Mouse (Mus musculus): ENCODE results near the gene Shkbp1.

Gene Shkbp1

GRCm38 (mm10) chr7:27366082-27366844 lies 10.4 kb upstream of the Shkbp1 start:
- peak; percentile 69 to 72 for DNase-seq (ENCODE audit: low spot score in 2 of 2)

GRCm38 (mm10) chr7:27364379-27364778 lies 8.6 kb upstream of the Shkbp1 start:
- DNase-seq (ENCODE audit: low spot score in 2 of 2), result no peak

GRCm38 (mm10) chr7:27361283-27361946 lies 5.6 kb upstream of the Shkbp1 start:
- DNase-seq (ENCODE audit: low spot score in 2 of 2), result peak; percentile 97 to 99

GRCm38 (mm10) chr7:27360749-27361148 lies 4.9 kb upstream of the Shkbp1 start:
- no peak for DNase-seq (ENCODE audit: low spot score in 2 of 2)

- no peak for DNase-seq (ENCODE audit: low spot score in 2 of 2)
These were observed 4.0 kb upstream of the Shkbp1 start for GRCm38 (mm10) chr7:27359706-27360358.

- no peak for DNase-seq (ENCODE audit: low spot score in 2 of 2)
These were observed 3.3 kb upstream of the Shkbp1 start for GRCm38 (mm10) chr7:27359162-27359561.

- no peak for DNase-seq (ENCODE audit: low spot score in 2 of 2)
These were observed 1.8 kb upstream of the Shkbp1 start for GRCm38 (mm10) chr7:27357595-27357978.

GRCm38 (mm10) chr7:27356861-27357594 lies 1.2 kb upstream of the Shkbp1 start, which contains the start of gene Gm20479:
Gm20479 (minus strand) TSS chr7:27357419.
- no peak for DNase-seq (ENCODE audit: low spot score in 2 of 2)

GRCm38 (mm10) chr7:27356248-27356647 lies 429 bp upstream of the Shkbp1 start:
- no peak for DNase-seq (ENCODE audit: low spot score in 2 of 2)

- DNase-seq (ENCODE audit: low spot score in 2 of 2), result no peak
These were observed 558 bp downstream of the Shkbp1 start for GRCm38 (mm10) chr7:27355261-27355660.

GRCm38 (mm10) chr7:27354783-27355182 lies 1.0 kb downstream of the Shkbp1 start:
- no peak for DNase-seq (ENCODE audit: low spot score in 2 of 2)

- DNase-seq (ENCODE audit: low spot score in 2 of 2), result no peak
These were observed 1.7 kb downstream of the Shkbp1 start for GRCm38 (mm10) chr7:27354144-27354543.

- no peak for DNase-seq (ENCODE audit: low spot score in 2 of 2)
These were observed 10.4 kb downstream of the Shkbp1 start for GRCm38 (mm10) chr7:27345444-27345843.

- no peak for DNase-seq (ENCODE audit: low spot score in 2 of 2)
These were observed 13.2 kb downstream of the Shkbp1 start for GRCm38 (mm10) chr7:27342595-27342994.

GRCm38 (mm10) chr7:27339519-27339918 lies 16.3 kb downstream of the Shkbp1 start:
- peak; percentile 66 to 73 for DNase-seq (ENCODE audit: low spot score in 2 of 2)

GRCm38 (mm10) chr7:27339114-27339513 lies 16.7 kb downstream of the Shkbp1 start:
- peak; percentile 60 to 62 for DNase-seq (ENCODE audit: low spot score in 2 of 2)

GRCm38 (mm10) chr7:27337175-27337853 lies 18.5 kb downstream of the Shkbp1 start, which contains the start of gene Ltbp4:
Ltbp4 (minus strand) TSS chr7:27337692.
- no peak for DNase-seq (ENCODE audit: low spot score in 2 of 2)

- DNase-seq (ENCODE audit: low spot score in 2 of 2), result peak; percentile 93 to 95
These were observed 19.6 kb downstream of the Shkbp1 start for GRCm38 (mm10) chr7:27335928-27336823.

- DNase-seq (ENCODE audit: low spot score in 2 of 2), result no peak
These were observed 20.7 kb downstream of the Shkbp1 start for GRCm38 (mm10) chr7:27335011-27335720.
